Mouse (Mus musculus): ENCODE measurements at regions not wholly inside any gene's neighbourhood (a gene's known extent, or its start where the extent isn't known, plus 50 kb on each side); places are given as distances from the start of the nearest gene placed in this dataset.
"Not testable (repeated sequence)": the region's sequence is repeated elsewhere in the genome, so short reads cannot be mapped to it uniquely, and the experiment has no call there.

GRCm38 (mm10) chr8:19588715-19589114 lies 93.8 kb downstream of the Defb7 start:
- no peak for DNase-seq

- DNase-seq, result peak in 1 of 2 experiments; percentile 0
Measured at GRCm38 (mm10) chr8:19601542-19601941, 106.6 kb downstream of the Defb7 start.

GRCm38 (mm10) chr8:19606586-19606985 lies 111.7 kb downstream of the Defb7 start:
- no peak for DNase-seq

GRCm38 (mm10) chr8:19627514-19627913 lies 101.9 kb upstream of the 4930467E23Rik start:
- no peak for DNase-seq

- not testable (repeated sequence) for DNase-seq
Measured at GRCm38 (mm10) chr8:19648591-19648990, 80.8 kb upstream of the 4930467E23Rik start.

All from lung, adult 18-20 months (tissue).